Mouse (Mus musculus) hindbrain, embryonic 15.5 days (tissue): ENCODE results near the gene Anapc10. TPM values are rescaled to one million over a fixed set of nuclear protein-coding genes. Genes with fewer than 3 reads are reported as not detected.
A peak's percentile ranks its signal among the peaks of the same experiment; 100 is the strongest.
"Not testable (repeated sequence)": the region's sequence is repeated elsewhere in the genome, so short reads cannot be mapped to it uniquely, and the experiment has no call there.

ENCODE experiments used
- ATAC-seq: fragments of 200-750 bp; cut with Nextera tagmentation; 2 replicates; pipeline ENCODE4 v1.8.0; 2017; ENCODE audit warnings: low read depth, moderate number of reproducible peaks, moderate TSS enrichment; ENCODE audit not compliant: low FRiP score
- H3K27ac ChIP-seq: fragments of 300-500 bp; sonication (generic); replicated peaks from 2 replicates; pipeline ENCODE4 v1.5.1; 2015; ENCODE audit warnings: mild to moderate bottlenecking, inconsistent platforms
- H3K27me3 ChIP-seq: fragments of 300-500 bp; sonication (generic); 2 replicates; pipeline ENCODE4 v1.6.1; 2015; ENCODE audit warnings: control low read depth, inconsistent platforms
- H3K36me3 ChIP-seq: fragments of 300-500 bp; sonication (generic); 2 replicates; pipeline ENCODE4 v1.6.1; 2015; ENCODE audit warnings: control low read depth, inconsistent platforms
- H3K4me1 ChIP-seq: fragments of 300-500 bp; sonication (generic); replicated peaks from 2 replicates; pipeline ENCODE4 v1.6.1; 2015; ENCODE audit warnings: control low read depth, inconsistent platforms
- H3K4me2 ChIP-seq: fragments of 300-500 bp; sonication (generic); 2 replicates; pipeline ENCODE4 v1.6.1; 2015; ENCODE audit warnings: moderate library complexity, mild to moderate bottlenecking, inconsistent platforms
- H3K4me3 ChIP-seq: fragments of 300-500 bp; sonication (generic); 2 replicates; pipeline ENCODE4 v1.5.1; 2015; ENCODE audit warnings: mild to moderate bottlenecking, inconsistent platforms
- H3K9ac ChIP-seq: fragments of 300-500 bp; sonication (generic); 2 replicates; pipeline ENCODE4 v1.6.1; 2015; ENCODE audit warnings: inconsistent platforms
- H3K9me3 ChIP-seq: fragments of 300-500 bp; sonication (generic); 2 replicates; pipeline ENCODE4 v1.6.1; 2016; ENCODE audit warnings: control low read depth, inconsistent platforms
- WGBS: fragments of 180-500 bp; shearing (Covaris S2); methylation state at CpG from one replicate; pipeline ENCODE4 v1.1.7; 2015; 5-methylcytosine and 5-hydroxymethylcytosine counted together
- polyA plus RNA-seq: library from polyadenylated mRNA; unstranded; fragments of >200 nt; fragmentation: Nextera tagmentation; extraction: Ambion mirVana; gene quantifications from 2 replicates; pipeline ENCODE4 v1.2.1, GENCODE M21; 2015

The Anapc10 gene
- polyA plus RNA-seq, 1 experiment from 2014 or later = 31.2 TPM

DNA sequence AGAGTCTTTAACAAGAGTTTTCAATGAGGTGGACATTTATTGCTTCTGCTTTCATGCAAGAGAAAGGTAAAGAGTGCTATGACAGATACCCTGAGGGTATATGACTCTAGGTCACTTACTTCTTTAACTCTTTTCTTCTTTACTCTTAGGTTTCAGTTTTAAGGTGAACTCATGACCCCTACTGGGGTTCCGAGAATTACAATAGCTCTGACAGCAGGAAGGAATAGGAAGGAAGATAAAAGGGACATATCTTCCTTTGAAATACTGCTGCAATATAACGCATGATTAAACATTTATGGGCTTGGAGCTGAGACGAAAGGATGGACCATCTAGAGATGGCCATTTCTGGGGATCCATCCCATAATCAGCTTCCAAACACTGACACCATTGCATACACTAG lies 13.0 kb downstream of the Anapc10 start:
- Histone ChIP-seq H3K27ac (no peak overlapping the region), H3K4me2 (no peak overlapping the region), H3K4me3 (no peak overlapping the region), H3K9me3 (no peaks in the 10 kb centered on the region), H3K9ac (no peak overlapping the region), H3K27me3 (no peaks in the 10 kb centered on the region), H3K36me3 (peaks cover 29% of the 10 kb centered on the region), H3K4me1 (no peaks in the 10 kb centered on the region)
- WGBS = 37% methylated on average over 3 of the region's 3 CpGs
- ATAC-seq = no peak

DNA sequence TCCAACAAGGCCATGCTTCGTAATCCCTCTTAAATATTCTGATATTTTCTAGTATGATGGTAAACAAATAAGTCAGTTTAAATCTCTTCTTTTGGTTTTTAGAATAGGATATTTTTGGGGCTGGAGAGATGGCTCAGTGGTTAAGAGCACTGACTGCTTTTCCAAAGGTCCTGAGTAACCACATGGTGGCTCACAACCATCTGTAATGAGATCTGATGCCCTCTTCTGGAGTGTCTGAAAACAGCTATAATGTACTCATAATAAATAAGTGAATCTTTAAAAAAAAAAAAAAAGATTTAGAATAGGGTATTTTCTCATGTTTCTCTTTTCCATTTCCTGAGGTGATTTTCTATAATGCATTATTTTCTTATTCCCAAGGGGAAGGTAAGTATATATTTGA lies 16.3 kb downstream of the Anapc10 start:
- Histone ChIP-seq H3K9ac (no peak overlapping the region), H3K4me2 (no peak overlapping the region), H3K4me3 (no peak overlapping the region), H3K27ac (no peak overlapping the region), H3K27me3 (no peaks in the 10 kb centered on the region), H3K4me1 (no peaks in the 10 kb centered on the region), H3K9me3 (no peaks in the 10 kb centered on the region), H3K36me3 (peaks cover 12% of the 10 kb centered on the region; the same call in 1 of the 2 replicates)
- no peak for ATAC-seq
- WGBS = 95% methylated on average over 1 of the region's 1 CpGs

DNA sequence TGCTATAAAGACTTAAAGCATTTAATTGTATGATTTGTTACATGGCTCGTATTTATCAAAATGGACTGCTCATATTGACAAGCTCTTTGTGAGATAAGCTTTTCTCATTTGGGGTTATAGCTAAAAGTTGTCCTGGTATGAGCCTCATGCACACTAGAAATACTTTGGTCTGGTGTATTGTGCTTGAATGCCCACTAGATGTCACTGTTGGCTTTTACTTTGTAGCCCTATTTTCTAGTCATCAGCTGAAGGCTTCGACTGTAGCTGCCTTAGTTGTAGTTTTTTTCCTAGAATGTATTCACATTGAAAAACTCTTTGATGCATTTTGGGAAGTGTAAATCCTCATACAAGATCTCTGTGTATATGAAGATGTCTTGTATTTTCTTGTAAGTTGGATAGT lies 22.7 kb downstream of the Anapc10 start:
- peak; percentile 76; the same call in 1 of the 2 replicates for ATAC-seq
- Histone ChIP-seq H3K9ac (no peak overlapping the region), H3K9me3 (no peaks in the 10 kb centered on the region), H3K4me1 (no peaks in the 10 kb centered on the region), H3K27me3 (no peaks in the 10 kb centered on the region), H3K36me3 (0 out of 2 replicates have a peak, but pooled peaks cover 2% of the 10 kb centered on the region), H3K27ac (no peak overlapping the region), H3K4me3 (no peak overlapping the region), H3K4me2 (no peak overlapping the region)
- WGBS = 22% methylated on average over 2 of the region's 2 CpGs

DNA sequence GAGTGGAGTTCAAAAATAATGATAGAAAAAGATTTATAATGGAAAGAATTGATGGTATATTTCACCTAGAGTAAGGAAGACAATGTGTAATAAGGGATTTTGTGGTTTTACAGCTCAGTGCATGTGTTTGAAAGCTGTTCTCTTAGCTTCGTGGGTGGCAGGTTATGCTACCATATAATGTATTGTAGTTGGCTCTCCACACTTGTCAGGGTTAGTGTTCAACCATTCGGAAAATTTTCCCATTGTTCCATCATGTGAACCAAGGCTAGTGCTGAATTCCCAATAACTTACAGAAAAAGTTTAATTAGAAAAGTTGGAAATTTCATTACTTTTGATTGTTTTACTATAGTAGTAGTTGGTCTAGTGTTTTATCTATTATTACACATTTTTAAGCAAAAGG lies 36.6 kb downstream of the Anapc10 start:
- peaks cover 5% of the 10 kb centered on the region; the same call in 1 of the 2 replicates for H3K4me1 ChIP-seq
- peaks cover 8% of the 10 kb centered on the region for H3K36me3 ChIP-seq
- no peak overlapping the region for H3K4me3 ChIP-seq
- H3K4me2 ChIP-seq = no peak overlapping the region
- 21% methylated on average over 2 of the region's 2 CpGs for WGBS
- ATAC-seq = no peak
- no peak overlapping the region for H3K27ac ChIP-seq
- H3K9ac ChIP-seq = no peak overlapping the region
- no peaks in the 10 kb centered on the region for H3K9me3 ChIP-seq
- H3K27me3 ChIP-seq = no peaks in the 10 kb centered on the region

DNA sequence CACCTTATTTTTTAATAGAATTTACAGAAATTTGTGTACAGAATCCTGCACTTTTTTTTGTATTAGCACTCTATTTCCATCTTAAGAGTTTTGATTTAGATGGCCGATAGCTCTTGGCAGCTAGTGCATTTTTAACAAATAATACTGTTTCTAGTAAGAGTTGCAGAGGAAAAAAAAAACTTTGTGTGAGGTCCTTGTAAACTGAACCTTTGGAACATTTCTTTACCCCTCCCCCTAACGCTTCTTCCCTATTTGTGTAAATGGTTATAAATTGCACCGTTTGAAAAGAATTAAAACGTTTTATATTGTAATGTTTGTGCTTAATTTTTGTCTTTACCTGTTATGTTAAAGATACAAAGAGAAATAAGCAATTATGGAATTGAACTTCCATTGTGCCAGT lies 37.0 kb downstream of the Anapc10 start:
- no peak overlapping the region for H3K9ac ChIP-seq
- H3K4me2 ChIP-seq = no peak overlapping the region
- 63% methylated on average over 4 of the region's 4 CpGs for WGBS
- H3K36me3 ChIP-seq = peaks cover 9% of the 10 kb centered on the region
- H3K27ac ChIP-seq = no peak overlapping the region
- no peak for ATAC-seq
- no peaks in the 10 kb centered on the region for H3K9me3 ChIP-seq
- H3K27me3 ChIP-seq = no peaks in the 10 kb centered on the region
- peaks cover 5% of the 10 kb centered on the region; the same call in 1 of the 2 replicates for H3K4me1 ChIP-seq
- no peak overlapping the region for H3K4me3 ChIP-seq

DNA sequence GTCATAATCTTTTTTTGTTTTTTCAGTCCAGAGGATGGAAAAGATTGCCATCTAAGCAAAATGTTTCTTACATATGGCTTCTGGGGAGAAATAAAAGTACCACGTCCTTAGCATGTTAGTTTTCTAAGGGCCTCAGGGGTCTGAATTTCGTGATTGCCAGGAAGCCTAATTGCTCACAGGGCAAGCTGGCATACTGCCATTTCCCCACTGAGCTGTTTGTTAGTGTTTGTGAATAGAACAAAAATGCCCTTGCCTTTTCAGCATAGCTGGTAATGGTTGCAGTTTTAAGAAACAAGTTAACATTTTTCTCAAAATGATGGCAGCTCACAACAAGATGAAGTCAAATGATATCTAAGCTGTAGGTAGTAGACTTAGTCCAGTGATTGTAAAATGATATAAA lies 38.7 kb downstream of the Anapc10 start:
- Histone ChIP-seq H3K36me3 (peaks cover 7% of the 10 kb centered on the region), H3K4me2 (no peak overlapping the region), H3K27me3 (no peaks in the 10 kb centered on the region), H3K9me3 (no peaks in the 10 kb centered on the region), H3K4me1 (peaks cover 5% of the 10 kb centered on the region; the same call in 1 of the 2 replicates), H3K27ac (no peak overlapping the region), H3K4me3 (no peak overlapping the region), H3K9ac (no peak overlapping the region)
- 17% methylated on average over 2 of the region's 2 CpGs for WGBS
- ATAC-seq = no peak

DNA sequence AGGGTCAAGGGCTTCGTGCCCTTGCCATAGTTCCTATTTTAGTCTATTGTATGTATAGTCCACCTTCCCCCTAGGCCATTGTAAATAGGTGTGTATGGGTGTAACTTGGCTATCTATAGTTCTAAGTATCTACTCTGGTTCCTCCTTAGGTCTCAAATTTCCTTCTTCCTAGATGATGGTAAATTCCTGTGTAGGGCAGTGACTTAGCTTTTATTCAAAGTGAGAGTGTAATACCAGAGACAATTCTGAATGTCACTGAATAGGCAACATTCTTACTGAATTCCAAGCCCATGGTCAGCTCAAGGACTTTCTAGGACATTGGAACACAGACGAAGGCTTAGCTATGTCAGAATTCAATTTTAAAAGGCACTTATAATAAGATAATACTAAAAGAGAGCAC lies 83.3 kb downstream of the Anapc10 start:
- H3K9me3 ChIP-seq, H3K27ac ChIP-seq, H3K36me3 ChIP-seq, H3K9ac ChIP-seq, ATAC-seq, H3K4me2 ChIP-seq, H3K27me3 ChIP-seq, H3K4me3 ChIP-seq, H3K4me1 ChIP-seq: not testable (repeated sequence)
- 88% methylated on average over 2 of the region's 2 CpGs for WGBS

DNA sequence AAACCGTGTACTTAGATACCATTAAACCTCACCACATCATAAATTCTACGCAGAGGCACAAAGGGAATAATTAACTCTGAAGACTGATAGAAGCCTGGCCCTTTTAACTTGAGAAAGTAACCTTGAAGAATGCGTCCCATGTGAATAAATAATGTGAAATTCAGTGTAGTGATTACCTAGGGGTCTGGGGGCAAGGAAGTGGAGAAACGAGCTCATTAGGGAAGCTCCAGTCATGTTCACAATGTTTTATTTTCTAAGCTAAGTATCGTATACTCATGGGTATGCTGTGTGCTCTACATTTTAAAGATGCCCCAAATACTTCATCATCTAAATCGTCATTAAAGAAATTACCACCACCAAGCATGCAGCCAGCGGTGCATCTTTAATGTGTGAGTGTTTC lies 85.1 kb downstream of the Anapc10 start:
- no peaks in the 10 kb centered on the region for H3K4me1 ChIP-seq
- no peak overlapping the region for H3K9ac ChIP-seq
- H3K4me2 ChIP-seq = no peak overlapping the region
- no peaks in the 10 kb centered on the region for H3K9me3 ChIP-seq
- H3K4me3 ChIP-seq = no peak overlapping the region
- H3K36me3 ChIP-seq = no peaks in the 10 kb centered on the region
- 63% methylated on average over 7 of the region's 7 CpGs for WGBS
- H3K27ac ChIP-seq = no peak overlapping the region
- ATAC-seq = no peak
- H3K27me3 ChIP-seq = no peaks in the 10 kb centered on the region

DNA sequence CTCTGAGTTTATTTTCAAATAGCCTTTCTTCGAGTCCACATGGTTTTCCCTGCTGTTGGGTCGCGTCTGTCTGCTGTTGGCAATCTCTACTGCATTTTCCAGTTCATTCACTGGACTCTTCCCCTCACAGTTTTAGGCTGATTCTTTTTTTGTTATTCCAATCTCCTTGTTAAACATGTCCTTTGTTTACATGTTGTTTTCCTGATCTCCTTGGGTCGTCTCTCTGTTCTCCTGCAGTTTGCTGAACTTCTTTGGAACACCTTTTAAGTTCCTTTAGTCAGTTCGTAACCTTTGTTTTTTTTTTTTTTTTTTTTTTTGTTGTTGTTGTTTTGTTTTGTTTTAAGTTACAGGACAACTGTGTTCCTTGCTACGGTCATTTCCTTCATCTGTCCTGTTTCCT lies 92.9 kb downstream of the Anapc10 start:
- H3K4me3 ChIP-seq = no peak overlapping the region
- no peak overlapping the region for H3K9ac ChIP-seq
- no peak overlapping the region for H3K27ac ChIP-seq
- no peaks in the 10 kb centered on the region for H3K27me3 ChIP-seq
- no peaks in the 10 kb centered on the region for H3K9me3 ChIP-seq
- 87% methylated on average over 6 of the region's 6 CpGs for WGBS
- no peak overlapping the region for H3K4me2 ChIP-seq
- no peaks in the 10 kb centered on the region for H3K4me1 ChIP-seq
- H3K36me3 ChIP-seq = no peaks in the 10 kb centered on the region
- no peak for ATAC-seq

DNA sequence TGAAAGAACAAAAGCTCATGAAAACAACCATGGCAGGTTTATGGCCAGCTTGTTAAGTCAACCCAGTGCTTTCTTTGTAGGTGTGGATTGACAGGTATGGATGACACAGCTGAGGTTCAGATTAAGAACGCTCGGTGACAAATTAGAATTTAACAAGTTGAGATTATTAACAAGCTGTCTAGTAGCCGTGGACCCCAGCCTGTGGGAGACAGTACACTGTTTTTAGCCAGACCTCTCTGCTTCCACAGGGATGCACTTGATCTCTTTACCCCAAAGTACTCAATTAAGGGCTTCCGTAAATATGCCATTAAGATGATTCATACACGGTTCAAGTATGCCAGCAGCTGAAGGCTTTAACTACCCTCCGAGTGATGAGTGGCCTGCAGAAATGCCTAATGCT lies 95.4 kb downstream of the Anapc10 start:
- H3K4me3 ChIP-seq = no peak overlapping the region
- no peaks in the 10 kb centered on the region for H3K9me3 ChIP-seq
- H3K27ac ChIP-seq = no peak overlapping the region
- H3K4me2 ChIP-seq = no peak overlapping the region
- H3K4me1 ChIP-seq = no peaks in the 10 kb centered on the region
- no peaks in the 10 kb centered on the region for H3K27me3 ChIP-seq
- no peak for ATAC-seq
- 65% methylated on average over 6 of the region's 6 CpGs for WGBS
- no peak overlapping the region for H3K9ac ChIP-seq
- no peaks in the 10 kb centered on the region for H3K36me3 ChIP-seq

DNA sequence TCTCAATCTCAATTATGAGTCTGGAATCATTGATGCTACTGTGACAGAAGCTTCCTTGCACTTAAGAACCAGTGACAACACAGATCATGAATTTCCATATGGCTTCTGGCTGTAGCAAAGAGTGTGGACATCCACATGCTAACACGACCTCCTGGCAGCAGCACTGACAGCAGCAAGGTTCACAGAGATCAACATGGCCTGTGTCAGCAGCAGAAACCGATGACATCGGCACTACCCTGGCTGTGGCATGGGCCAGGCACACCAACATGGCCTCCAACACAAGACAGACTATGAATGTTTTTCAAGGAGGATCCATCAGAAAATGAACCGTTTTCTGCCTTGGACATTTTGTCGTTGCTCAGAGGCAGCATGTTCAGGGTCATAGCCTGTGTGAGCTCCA lies 114.9 kb downstream of the Anapc10 start:
- no peak overlapping the region for H3K4me2 ChIP-seq
- H3K36me3 ChIP-seq = no peaks in the 10 kb centered on the region
- WGBS = 90% methylated on average over 5 of the region's 5 CpGs
- ATAC-seq = no peak
- H3K27me3 ChIP-seq = no peaks in the 10 kb centered on the region
- H3K4me1 ChIP-seq = peaks cover 7% of the 10 kb centered on the region; the same call in 1 of the 2 replicates
- no peak overlapping the region for H3K27ac ChIP-seq
- no peak overlapping the region for H3K9ac ChIP-seq
- no peaks in the 10 kb centered on the region for H3K9me3 ChIP-seq
- H3K4me3 ChIP-seq = no peak overlapping the region
